Mouse (Mus musculus): Measurements from ENCODE around the gene 4930524B15Rik.

4930524B15Rik gene

GRCm38 (mm10) chr11:31983249-31983648, 17.9 kb downstream of the 4930524B15Rik start:
- no peak for DNase-seq (ENCODE audit: low read depth, low spot score)

GRCm38 (mm10) chr11:31984786-31985185, 19.4 kb downstream of the 4930524B15Rik start:
- DNase-seq (ENCODE audit: low read depth, low spot score), result no peak

- DNase-seq (ENCODE audit: low read depth, low spot score), result no peak
Observed at GRCm38 (mm10) chr11:31992535-31992934, 27.1 kb downstream of the 4930524B15Rik start.

GRCm38 (mm10) chr11:31999716-32000115, 34.3 kb downstream of the 4930524B15Rik start:
- peak; percentile 56 for DNase-seq (ENCODE audit: low read depth, low spot score)

DNA sequence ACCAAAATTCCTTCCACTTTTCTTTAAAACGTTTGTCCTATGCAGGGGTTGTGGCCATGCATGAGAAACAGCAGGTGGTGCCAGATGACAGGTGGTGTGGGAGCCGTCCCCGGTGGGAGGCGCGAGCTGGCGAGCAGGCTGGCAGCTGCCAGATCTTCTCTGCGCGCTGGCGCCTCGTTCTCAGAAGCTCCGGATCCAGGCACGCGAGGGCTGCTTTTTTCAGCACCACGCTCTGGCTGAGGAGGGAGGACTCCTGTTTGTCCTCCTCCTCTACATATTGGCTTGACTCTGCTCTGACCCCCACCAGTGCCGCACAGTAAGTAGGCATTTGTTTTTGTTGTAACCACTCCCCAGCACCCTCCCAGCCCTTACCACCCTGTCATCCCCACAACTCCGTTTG, 34.9 kb downstream of the 4930524B15Rik start, which contains the start of gene Nsg2:
Nsg2 (plus strand) TSS at position 183 of the 400 bp plus-strand sequence.
- DNase-seq (ENCODE audit: low read depth, low spot score), result peak; percentile 62

GRCm38 (mm10) chr11:32001181-32001910, 36.0 kb downstream of the 4930524B15Rik start:
- DNase-seq (ENCODE audit: low read depth, low spot score), result no peak

GRCm38 (mm10) chr11:32002670-32003072, 37.3 kb downstream of the 4930524B15Rik start:
- DNase-seq (ENCODE audit: low read depth, low spot score), result no peak

DNA sequence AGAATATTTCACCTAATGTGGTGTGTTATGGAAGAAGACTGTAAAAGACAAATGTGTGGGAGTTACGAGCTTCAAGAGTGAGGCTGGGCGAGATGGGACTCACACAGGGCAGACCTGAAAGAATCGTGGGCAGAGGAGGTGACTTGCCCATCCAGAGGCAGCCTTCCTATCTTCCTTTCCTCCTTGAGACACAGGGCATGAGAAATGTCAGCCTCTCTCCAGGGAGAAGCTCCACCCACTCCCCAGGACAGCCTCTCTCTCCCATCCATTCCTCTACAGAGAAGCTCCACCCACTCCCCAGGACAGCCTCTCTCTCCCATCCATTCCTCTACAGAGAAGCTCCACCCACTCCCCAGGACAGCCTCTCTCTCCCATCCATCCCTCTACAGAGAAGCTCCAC, 42.7 kb downstream of the 4930524B15Rik start:
- DNase-seq (ENCODE audit: low read depth, low spot score), result peak; percentile 43

GRCm38 (mm10) chr11:32008852-32009251, 43.5 kb downstream of the 4930524B15Rik start:
- DNase-seq (ENCODE audit: low read depth, low spot score), result no peak

DNA sequence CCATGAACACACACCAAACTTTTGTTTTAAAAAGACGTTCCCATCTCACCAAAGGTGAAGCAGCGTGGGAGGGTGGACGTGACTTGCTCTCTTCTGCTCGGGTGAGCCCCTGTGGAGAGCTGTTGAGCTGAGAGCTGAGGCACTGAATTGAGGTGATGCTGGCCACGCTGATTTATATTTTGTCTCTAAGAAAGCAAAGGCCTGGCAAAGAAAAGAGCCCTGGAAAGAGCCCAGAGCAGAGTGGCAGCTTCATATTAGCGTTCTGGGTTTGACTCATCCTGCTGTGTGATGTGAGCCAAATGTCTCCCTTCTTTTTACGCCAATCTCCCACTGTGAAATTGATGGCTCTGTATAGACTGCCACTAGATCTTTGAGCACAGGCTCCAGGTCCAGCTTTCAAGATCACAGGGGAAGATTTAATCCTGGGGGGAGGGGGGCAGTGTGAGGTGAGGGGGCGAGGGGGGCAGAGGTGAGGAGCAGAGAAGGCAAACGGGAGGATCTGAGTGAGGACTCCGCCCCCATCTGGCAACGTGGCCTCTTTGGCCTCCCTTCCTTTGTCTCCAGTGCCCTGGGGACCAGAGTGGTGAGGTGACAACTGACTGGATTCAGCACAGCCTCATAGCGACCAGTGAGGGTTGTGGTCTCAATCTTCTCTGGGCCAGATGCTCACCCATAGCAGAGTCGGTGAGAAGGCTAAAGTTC, 44.7 kb downstream of the 4930524B15Rik start:
- DNase-seq (ENCODE audit: low read depth, low spot score), result peak; percentile 53

GRCm38 (mm10) chr11:32010663-32010970, 45.2 kb downstream of the 4930524B15Rik start:
- DNase-seq (ENCODE audit: low read depth, low spot score), result no peak

DNA sequence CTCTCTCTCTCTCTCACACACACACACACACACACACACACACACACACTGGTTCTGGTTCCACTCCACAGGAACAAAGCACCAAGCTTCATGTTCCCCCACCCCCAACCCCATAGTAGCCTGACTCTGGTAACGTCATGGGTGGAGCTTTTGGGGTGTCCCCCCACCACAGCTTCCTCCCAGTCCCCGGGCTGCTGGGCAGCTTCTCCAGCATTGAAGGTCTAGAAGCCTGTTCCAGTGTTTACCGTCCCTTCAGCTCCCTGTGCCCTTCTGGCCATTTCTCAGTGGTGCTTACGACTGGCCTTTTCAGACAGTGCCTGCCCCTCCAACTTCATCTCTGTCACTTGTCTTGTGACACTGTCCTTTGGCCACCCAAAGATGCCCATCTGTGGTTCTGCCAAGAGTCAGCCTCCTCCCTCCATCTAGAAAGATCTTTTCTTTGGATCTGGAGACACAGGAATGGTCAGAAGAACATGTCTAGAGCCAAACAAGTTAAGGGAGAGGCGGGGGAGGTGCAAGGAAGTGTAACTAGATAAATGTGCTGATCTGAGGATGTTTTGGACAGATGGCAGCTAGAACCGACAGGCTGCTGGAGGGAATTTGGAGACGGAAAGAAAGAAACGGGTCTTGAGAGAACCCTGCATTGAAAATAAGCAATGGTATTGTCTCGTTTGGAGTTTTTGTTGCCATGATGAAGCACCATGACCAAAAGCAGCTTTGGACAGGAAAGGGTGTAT, 46.6 kb downstream of the 4930524B15Rik start:
- no peak for DNase-seq (ENCODE audit: low read depth, low spot score)

GRCm38 (mm10) chr11:32013014-32013427, 47.6 kb downstream of the 4930524B15Rik start:
- DNase-seq (ENCODE audit: low read depth, low spot score), result no peak

DNA sequence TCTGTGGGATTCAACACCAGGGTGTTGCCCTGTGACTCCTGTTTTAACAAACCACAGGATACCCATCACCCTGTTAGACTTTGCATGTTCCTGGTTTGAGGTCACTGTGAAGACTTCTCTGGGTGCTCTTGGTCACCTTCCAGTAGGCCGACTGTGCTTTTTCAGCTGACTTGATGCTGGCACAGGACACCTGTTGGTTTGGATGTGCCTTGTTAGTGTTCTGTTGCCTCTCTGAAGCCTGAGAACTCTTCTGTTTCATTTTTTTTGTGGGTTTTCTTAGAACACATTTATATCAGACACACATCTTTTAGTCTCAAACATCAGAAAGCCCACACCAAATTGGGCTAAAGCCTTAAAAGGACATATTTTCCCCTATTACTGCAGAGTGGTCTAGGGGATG, 48.2 kb downstream of the 4930524B15Rik start:
- no peak for DNase-seq (ENCODE audit: low read depth, low spot score)

- no peak for DNase-seq (ENCODE audit: low read depth, low spot score)
Observed at GRCm38 (mm10) chr11:32018201-32018600, 52.8 kb downstream of the 4930524B15Rik start.

DNA sequence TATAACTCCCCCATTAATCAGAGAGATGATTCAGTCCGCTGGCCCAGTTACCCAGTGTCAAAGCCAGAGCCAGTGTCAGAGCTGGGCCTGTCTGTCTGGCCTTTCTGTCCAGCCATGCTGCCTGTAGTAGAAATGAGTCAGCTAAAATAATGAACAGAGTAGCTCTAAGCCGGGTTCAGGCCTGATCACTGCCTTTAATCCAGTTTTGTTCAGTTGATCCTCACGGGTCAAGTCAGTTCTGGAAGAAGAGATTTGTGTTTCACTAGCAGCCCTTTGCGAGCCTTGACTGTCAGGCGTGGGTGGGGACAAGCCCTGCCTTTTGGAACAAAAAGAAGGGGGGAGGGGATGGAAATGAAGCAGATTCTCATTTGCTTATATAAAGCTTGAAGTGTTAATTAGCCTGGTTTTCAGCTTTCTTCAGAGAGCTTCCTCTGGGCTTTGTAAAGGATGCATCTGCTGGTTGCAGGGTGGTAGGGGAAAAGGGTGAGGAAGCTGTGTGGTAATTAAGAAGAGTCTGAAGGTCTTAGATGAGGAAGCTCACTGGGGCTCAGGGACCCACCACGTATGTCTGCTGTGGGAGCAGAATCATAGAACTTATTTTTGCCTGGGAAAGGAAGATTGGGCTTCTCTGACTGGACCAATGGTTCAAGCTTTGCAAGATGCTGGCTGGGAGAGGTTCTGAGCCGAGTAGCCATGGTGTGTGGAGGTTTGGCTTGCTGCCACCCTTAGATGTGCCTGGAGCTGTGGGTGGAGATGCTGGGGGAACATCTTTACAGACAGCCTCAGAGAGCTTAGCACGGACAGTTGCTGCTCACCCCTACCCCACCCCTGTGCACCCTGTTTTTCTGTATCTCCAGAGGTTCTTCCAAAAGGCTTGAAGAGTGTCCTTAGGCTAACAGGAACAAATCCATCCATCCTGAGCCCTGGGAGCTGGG, 54.9 kb downstream of the 4930524B15Rik start:
- DNase-seq (ENCODE audit: low read depth, low spot score), result peak; percentile 51

DNA sequence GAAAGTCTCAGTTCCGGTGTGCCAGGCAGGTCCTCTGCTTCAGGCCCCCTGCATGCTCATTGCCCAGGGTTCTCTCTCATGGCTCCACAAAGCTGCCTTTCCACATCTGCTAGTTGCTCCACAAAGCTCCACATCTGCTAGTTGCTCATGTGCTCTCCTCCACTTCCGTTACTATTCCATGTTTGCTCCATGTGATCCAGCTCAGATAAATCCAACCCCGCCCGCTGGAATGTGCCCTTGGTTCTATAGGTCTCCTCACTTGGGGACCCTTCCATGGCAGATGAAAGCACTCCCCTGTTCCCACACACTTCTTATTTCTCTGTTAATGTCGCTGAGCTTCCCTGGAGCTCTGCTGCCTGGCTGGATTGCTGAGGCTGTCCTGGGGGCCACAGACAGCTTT, 61.2 kb downstream of the 4930524B15Rik start:
- DNase-seq (ENCODE audit: low read depth, low spot score), result no peak

DNA sequence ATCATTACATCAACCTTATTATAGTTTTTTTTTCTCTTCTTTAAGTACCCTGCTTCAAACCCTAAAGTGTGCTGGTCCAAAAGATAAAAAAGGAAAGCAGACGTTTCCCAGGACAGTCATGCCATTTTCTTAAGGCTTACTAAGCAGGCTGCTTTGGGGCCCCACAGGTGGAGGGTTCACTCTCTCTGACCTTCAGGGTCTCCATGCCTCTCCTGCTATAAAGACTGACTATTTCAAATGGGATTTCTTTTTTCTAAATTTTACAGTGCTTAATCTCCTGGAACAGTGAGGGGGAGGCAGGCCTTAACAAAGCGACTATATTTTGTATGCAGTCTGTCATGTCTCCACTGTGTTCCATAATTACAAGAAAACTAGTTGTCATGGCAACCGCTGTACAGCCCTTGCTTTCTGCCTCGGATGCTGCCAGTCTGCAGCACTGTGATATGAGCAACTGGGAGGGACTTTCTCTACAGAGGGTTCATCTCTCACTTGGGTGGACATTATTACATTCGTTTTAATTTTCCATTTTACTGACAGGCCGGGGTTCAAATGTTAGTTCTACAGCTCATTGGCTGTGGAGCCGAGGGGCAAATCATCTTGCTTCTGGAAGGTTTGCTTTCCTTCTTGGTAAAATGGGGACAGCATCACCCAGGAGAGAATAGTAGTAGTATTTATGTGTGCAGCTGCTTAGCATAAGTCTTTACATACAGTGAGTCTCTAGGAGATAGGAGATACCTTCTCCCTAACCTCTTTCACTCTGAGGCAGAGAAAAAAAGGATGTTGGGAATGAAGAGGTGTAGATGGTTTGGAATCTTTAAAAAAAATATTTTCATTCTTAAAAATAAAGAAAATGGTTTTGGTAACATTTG, 62.3 kb downstream of the 4930524B15Rik start:
- DNase-seq (ENCODE audit: low read depth, low spot score), result no peak

GRCm38 (mm10) chr11:32028605-32029004, 63.2 kb downstream of the 4930524B15Rik start:
- no peak for DNase-seq (ENCODE audit: low read depth, low spot score)
